Mouse (Mus musculus) ZHBTc4 (cell line): ENCODE measurements at regions not wholly inside any gene's neighbourhood (a gene's known extent, or its start where the extent isn't known, plus 50 kb on each side); places are given as distances from the start of the nearest gene placed in this dataset.

Experiments used
- DNase-seq: peaks from one replicate; pipeline ENCODE4 v3.0.0-alpha.2; 2011; ENCODE audit warnings: low read depth, low spot score

DNA sequence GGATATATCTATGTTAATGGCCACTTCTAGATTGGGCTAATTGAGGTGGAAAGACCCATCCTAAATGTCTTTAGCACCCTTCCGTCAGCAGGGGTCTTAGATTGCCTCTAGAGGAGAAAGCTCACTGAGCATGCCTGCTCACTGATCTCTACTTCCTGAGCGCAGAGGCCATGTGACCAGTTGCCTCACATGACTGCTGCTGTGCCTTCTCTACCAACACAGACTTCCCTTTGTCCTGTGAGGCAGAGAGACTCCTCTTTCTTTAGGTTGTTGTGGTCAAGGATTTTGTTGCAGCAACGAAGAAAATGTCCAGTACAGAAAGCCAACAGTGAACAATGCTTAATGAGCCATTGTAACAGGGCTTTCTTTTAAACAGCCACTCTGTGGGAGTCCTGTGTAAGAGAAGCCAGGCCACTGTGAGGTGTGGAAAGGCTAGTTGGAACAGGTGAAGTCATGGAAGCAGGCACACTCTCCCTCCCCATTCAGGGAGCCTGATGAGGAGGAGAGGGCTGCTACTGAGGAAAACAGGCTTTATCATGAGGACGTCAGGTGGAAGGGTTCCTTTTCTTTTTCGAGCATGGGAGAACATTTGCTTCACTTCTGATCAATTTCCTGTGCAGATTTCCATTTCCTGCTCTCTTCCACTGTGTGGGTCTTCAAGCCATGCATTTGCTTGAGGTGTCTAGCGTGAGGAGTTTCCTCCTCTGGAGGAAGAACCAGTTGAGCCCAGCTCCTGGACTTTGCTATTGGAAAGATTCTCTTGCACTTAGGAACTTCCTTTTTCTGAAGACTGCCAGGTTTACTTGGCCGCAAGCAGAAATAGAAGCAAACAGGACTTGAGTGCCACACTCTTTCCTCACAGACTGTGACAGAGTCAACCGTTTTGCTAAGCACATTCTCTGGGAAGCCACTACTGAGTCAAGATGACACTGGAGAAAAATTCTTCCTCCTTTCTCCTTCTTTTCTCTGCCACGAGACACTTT is 290.7 kb upstream of the Adgrl2 start:
- DNase-seq: peak; percentile 13

DNA sequence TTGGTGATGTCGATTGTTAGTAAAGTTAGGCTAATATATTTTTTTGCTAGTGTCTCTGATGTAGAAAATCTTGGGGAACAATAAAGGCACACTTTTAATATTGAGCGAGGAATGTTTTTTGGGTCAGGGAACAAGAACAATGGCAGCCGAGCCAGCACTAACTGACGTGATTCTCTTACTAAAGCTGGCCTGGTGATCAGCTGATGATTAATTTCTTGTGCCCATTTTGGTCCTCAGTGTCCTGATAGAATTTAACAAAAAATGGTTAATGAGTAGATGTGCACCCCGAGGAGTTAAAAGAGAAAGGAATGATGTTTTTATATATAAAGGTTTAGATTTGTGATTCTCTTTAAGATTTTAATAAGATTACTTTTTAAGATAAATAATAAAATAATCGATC is 289.0 kb upstream of the Adgrl2 start:
- no peak for DNase-seq

DNA sequence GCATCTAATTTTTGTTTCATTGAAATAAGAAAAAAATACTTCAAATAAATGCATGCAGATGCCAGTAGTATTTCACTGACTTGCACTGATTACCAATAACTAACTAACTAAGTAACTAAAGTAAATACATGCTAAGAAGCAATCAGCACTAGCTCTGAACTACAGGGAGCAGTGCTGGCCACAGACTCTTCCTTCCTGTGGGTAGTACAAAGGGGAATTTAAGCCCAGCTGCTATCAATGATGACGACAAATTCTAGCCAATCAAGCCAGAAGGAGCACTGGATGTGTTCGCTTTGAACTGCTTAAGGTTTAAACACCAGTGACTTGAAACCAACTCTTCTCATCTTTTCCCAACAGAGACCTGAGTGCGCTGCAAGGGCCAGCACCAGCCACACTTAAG is 287.5 kb upstream of the Adgrl2 start:
- DNase-seq: no peak

DNA sequence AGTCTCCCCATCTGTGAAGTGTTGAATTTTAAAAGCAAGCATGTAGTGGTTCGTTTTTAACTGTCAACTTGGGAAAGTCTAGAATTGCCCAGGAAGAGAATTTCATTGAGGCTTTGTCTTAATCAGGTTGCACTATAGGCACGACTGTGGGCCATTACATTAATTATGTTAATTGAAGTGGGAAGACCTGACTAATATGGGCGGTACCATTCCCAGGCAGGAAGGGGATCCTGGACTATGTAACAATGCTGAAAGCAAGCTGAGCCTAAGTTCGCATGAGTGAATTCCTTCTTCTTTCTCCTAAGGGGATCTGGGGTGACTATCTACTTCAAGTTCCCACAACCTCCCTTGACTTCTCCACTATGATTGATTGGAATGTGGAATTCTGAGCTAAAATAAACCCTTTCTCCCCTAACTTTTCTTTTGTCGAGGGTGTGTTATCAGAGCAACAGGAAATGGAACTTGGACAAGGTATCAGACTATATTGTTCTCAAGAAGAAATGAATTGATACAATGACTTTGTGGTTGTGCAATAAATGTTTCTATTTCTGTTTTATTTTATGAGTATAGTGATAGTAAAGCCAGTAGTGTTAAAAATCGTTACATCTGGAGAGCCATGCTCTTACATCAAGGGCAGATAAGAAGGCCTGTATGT is 285.2 kb upstream of the Adgrl2 start:
- DNase-seq: no peak

DNA sequence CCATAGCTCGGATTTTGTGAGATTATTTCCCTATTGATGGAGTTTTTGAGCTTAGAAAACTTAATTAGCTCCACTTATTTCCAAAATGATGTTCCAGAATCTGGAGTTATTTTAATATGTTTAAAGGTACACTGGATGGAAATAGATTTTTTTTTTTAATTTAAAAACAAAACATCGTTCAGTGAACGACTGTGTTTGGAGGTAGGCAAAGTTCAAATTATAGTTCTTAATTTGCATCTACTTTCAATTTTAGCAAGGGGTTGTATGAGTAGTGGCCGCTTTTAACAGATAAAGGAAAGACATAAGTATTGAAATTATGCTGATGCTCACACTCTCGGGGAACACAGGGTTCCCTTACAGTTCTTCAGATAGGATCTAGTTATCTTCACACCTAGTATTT is 284.6 kb upstream of the Adgrl2 start:
- DNase-seq: no peak

DNA sequence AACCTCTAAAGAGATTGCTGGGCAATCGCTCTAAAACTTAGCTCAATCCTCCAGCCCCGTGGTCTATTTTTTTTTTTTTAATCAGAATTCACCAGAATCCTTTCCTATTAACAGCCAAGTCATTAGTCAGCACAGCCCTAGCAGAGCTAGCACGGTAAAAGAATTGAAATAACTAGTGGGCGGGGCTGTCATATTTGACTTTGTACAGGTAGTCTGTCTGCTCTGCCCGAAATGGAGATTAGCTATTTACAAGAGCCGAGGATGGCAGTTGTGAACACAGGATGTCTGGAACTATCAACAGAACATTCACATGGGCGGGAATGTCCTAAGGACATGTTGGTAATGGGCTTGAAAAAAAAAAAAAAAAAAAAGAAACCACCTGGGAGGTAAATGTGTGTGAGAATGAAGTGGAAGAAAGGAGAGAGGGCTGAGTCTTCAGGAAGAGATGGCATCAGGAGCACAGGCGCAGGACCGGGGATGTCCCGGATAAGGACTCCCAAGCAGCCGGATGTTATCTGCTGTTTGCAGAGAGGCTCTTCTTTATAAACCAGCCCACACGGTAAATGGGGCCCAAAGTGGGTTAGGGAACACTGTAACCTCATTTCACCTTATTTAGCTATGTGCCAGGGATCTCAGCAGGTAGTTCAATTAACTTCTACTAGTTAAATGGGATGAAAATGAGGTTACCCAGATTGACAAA is 283.8 kb upstream of the Adgrl2 start:
- peak; percentile 18 for DNase-seq

DNA sequence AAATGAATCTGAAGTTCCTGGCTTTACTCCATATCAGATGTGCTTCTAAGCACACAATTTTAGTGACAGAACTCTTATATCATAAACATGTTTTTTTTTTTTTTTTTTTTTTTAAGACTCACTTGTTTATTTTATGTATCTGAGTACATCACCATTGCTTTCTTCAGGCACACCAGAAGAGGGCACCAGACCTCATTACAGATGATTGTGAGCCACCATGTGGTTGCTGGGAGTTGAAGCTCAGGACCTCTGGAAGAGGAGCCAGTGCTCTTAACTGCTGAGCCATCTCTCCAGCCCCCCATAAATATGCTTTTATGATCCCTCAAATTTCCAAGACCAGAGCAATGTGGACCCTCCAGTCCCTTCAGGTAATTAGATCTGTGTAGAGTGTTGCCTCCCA is 280.1 kb upstream of the Adgrl2 start:
- DNase-seq: no peak

DNA sequence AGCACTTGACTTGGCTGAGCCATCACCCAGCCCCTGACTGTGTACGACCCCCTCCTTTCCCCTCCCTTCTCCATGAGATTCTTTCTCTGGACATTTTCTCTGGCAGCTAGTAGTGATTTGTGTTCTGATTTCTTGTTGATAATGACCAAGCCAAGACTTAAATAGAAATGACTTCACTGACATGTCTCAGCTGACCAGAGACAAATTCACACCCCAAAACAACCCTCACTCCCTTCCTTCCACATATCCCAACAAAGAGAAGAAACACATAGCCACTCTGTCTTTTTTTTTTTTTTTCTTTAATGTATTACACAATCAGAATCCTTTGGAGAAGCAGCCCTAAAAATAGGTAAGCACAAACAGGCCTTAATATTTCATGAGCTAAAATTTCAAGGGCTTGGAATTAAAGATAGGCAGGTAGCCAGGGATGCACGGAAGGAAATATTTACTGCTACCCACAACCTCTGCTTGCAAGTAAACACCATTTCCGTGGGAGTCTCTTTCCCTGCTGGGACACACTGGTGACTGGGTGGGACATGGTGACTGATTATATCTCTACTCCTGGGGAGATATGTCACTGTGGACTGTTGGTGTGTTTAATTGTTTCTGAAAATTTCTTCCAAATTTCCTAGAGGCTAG is 272.1 kb upstream of the Adgrl2 start:
- DNase-seq: no peak

DNA sequence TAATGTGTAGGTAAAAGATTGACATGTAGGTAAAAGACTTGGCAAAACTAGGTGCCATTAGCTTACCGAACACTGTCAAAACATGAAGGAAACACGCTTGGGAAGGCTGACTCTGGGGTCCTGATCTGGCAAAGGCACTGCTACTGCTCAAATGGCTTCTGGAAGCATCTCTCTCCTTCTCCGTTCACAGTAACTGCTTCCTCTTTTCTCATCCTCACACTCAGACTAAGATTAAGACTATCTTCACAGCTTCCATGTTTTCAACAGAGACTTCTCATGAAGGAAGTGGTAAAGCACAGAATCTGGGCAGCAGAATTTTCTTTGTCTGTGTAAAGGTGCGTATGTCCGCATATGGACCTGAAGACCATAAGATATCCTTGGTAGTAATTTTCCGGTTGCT is 271.4 kb upstream of the Adgrl2 start:
- no peak for DNase-seq

DNA sequence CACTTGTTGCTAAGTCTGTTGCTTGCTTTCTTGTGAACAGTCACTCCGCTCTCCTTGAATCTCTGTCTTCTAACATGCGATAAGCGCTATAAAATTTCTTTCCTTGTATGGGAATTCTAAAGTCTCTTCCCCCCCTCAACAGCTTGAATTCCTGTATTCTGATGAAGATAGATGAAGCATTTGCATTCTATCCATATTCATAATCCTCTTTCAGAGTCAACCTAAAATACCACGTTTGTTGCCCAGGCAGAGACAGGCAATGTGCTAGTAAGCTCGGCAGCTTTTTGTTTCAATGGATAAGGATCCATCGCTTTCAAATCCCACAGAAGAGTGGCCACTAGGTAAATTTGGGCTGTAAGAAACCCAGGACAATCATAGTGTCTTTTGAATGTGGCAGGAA is 268.5 kb upstream of the Adgrl2 start:
- no peak for DNase-seq

DNA sequence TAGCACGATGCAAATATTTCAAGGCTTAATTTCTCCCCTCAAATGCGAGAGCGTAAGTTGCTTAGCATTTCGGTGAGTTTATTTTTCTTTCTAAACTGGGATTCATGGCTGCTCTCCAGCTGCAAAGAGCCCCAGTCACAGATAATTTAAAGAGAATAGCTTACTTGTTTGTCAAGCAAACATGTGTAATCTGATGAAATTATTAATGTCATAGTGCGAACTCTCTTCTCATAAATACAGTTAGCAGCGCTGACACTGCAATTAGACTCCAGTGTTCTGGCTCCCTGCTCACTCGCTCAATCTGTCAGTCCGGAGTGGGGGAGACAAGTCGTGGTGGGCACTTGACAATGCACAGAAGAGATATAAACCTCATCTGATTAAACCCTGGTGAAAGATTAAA is 266.5 kb upstream of the Adgrl2 start:
- no peak for DNase-seq

DNA sequence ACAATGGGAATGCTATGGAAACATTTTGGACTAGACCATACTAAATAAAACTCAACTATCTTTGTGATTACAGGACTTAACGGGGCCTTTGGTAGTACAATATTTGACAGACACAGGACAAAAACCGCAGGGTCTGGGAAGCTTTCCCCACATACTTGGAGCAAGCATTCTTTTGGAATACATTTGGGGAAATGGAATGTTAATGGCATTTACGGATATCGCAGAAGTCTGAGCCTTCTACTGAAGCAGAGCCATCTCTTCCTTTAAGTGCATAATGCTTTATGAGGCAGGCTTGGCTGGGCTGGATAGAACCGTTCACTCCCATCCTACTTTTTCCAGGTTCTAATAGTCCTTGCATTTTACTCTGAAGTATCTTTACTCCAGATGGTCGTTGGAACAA is 262.7 kb upstream of the Adgrl2 start:
- DNase-seq: no peak

DNA sequence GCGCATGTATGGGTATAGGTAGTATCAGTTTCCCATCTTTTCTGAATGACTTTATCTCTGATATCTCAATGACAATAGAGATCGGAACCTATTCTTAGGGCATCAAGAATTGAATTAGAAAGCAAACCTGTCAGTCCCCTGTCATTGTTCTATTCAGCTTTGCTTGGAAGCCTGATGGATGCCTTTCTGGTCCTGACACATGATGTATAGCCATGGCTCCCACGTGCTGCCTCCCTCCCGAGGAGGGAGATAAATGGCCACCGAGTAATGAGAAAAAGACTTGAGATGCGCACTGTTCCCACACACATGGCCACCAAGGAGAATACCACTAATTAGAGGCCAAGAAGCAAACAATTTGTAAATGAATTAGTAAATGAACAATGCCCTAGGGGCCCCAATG is 261.8 kb upstream of the Adgrl2 start:
- peak; percentile 74 for DNase-seq

DNA sequence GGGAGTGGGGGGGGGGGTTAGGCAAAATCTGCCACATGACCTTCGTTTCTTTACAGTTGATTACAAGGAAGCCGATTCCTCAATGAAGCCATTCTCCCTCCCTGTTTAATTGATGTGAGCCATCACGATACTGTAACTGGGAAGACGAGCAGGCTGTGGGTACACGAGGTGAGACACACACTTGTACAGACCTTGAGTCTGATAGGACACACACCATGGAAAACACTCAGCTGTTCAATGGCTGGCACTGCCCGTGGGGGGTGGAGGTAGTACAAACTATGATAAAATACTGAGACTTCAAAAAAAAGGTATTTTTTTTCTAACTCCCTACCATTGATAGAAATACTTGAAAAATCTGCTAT is 257.3 kb upstream of the Adgrl2 start:
- DNase-seq: no peak

DNA sequence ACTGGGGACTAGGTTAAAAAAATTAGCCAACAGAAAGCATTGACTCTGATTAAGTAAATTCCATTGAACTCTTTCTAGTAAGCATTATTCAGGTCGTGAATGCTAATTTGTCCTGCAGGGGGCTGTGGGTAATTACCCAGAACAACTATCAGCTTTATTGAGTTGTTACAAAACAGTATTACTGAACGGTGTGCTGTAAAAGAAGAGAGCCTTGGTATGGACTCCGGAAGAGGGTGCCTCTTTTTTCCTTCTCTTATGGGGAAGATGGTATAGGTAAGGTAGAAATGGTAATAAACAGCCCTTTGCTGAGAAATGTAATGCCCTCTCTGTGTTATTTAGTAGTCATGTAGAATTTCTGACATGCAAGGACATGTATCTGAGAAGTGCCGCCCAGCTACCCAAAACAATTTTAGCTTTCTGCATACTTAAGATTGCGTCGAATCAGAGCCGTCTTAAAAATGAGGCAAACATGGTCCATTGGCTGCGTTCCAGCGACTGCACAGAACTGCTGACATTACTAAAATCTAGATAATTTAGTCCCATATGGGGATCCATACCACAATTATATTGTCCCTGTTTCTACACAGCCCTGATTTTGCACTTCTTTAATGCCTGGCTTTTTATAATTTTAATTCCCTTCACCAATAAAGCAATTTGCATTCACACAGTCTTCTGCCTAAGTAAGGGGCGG is 256.7 kb upstream of the Adgrl2 start:
- DNase-seq: no peak

DNA sequence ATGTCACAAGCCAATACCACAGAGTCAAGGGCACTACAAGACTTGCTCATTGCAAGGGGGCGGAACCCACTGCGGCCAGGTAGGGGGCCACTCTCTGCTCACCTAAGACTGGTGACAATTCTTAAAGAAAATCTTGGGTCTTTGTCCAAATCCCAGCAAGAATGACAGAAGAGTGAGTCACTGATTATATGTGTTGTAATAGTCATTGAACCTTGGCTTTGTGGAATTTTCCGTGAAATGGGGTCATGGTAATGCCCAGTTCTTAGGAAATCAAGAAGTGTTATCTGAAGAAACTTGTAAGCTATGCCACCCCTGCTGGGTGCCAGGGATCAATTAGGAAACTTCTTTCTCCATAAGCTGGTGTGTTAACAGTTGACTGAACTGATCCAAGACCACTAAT is 249.3 kb upstream of the Adgrl2 start:
- no peak for DNase-seq

DNA sequence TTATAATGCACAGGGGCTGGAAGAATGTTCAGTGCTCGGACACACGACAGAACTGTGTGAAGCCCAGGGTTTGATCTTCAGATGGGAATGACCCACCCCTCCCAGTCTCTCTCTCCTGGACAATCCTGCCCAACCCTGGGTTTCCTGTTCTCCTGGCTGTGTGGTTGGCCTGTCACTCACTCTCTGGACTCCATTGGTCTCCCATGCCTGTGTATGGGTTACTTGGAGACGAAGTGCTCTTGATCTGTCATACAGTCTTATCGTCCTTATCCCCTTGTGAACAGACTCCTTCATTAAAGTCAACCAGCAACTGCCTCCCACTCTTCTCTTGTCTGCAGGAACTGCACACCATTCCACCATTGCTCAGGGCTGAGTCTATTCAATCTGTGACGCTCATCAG is 247.7 kb upstream of the Adgrl2 start:
- no peak for DNase-seq

DNA sequence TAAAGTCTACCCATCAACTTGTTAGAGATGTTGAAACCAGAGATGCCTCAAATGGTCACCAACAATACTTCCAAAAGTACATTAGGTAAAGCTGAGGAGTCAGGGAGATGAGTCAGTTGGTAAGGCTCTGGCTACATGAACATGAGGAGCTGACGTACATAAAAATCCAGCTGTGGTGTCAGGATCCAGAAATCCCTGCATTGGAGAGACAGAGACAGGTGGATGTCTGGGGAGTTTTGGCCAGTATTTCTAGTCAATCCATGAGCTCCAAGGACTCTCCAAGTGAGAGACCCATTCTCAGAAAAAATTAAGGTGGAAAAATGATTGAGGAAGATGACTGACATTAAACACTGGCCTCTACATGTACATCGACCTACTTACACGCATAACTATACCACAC is 244.8 kb upstream of the Adgrl2 start:
- no peak for DNase-seq

DNA sequence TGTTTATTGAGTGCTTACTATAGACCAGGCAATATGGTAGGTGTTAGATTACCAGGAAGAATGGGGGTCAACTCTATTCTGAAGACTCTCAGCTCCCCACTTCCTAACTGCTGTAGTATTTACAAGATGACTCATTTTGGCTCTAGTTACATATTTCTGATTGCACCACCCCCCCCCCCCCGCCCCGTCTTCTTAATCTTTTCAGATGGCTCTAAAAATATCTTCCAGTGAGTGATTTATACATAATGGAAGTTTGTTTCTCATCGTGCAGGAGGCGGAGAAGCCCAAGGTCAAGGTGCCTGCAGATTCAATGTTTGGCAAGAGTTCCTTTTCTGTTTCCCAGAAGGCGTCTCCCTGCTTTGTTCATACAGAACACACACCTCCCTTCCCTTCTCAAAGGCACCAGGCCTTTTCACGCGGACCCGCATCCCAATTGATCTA is 243.4 kb upstream of the Adgrl2 start:
- no peak for DNase-seq

DNA sequence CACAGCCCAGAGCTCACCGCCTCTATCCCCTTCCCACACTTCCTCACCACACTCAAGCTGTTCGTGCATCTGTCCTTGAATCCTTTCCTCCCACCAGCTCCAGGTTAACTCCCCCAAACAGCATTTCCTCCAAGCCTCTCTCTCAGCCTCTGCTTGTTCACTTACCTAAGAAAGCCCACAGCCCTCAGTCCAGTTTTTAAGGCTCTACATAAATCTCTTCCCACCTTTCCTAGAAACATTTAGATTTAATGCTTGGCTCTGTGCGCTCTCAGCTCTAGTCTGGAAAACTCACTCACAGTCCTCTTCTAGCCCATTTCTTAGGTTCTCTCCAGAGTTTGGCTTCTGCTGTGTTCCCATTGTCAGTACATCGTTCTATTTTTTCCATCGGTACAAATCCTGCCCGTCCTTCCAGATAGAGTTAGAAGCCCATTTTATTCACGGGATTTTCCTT is 242.9 kb upstream of the Adgrl2 start:
- DNase-seq: no peak

DNA sequence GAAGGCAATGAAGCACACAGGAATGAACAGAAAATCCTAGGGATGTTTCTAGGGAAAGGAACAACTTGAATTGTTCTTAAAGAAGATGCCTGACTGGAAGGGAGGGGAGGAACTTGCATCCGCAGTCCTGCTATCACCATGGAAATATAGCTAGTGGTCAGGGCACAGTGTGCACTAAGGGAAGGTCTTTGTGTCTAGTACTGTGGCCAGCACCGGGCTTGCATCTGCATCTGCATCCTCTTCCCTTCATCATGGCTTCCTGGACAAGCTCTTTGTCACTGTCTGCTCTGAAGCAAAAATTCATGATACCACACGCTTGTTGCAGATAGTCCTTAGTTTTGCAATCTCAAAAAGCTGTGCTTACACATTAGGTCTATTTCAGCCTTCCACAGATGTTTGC is 241.0 kb upstream of the Adgrl2 start:
- DNase-seq: no peak
